Mouse (Mus musculus): ENCODE measurements around the gene Tm6sf2. TPM values are rescaled to one million over a fixed set of nuclear protein-coding genes. Genes with fewer than 3 reads are reported as not detected.

Gene Tm6sf2
- polyA plus RNA-seq, 1 experiment = 7.3 TPM

DNA sequence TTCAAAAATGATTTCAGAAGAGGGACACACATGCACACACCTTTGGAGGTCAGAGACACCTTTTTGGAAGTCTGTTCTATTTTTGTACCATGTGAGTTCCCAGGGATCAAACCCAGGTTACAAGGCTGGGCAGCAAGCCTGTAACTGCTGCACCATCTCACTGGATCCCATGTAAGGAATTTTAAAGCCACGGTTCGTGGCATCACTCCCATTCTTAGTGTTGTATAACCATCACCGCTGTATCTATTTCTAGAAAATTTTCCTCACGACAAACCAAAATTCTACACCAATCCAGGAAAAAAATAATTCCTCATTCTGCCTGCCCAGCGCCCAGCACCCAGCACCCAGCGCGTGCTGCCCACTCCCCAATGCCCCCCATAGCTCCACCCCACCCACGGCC lies 26.6 kb downstream of the Tm6sf2 start:
- H3K27ac ChIP-seq (ENCODE audit: insufficient read depth, low read length) = no peak overlapping the region
- WGBS = 80% methylated on average over 8 of the region's 8 CpGs
- no peak for TF ChIP-seq POLR2A (IDR thresholded peaks at IDR 0.05; ENCODE audit: borderline replicate concordance, insufficient read depth, low read length)
- no peak for TF ChIP-seq CTCF (IDR thresholded peaks at IDR 0.05; ENCODE audit: borderline replicate concordance, insufficient read depth, low read depth, low read length)
- H3K4me3 ChIP-seq (replicated peaks; ENCODE audit: insufficient read depth, low read depth, low read length) = no peak overlapping the region
- H3K4me1 ChIP-seq (ENCODE audit: control insufficient read depth, insufficient read depth, low read length) = no peaks in the 10 kb centered on the region
- DNase-seq = no peak
- no peaks in the 10 kb centered on the region for H3K27me3 ChIP-seq (ENCODE audit: control insufficient read depth, insufficient read depth, low read length)

DNA sequence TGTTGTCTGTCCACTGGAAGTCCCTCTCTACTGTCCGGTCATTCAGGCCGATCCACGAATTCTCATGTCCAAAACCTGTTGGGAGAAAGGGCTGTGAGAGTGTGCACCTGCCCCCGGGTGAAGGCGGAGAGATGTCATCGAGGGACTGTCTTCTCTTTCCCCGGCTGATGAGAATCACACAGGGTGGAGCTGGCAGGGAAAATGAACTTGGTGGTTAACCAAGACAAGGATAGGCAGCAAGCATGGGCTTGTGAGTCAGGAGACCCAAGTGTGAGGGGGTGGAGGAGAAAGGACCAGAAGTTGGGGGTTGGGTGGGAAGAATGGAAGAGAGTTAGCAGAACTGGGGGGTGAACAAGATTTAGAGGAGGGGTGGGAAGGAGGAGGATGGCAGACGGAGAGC lies 27.5 kb downstream of the Tm6sf2 start:
- Histone ChIP-seq H3K4me1 (ENCODE audit: control insufficient read depth, insufficient read depth, low read length) (no peaks in the 10 kb centered on the region; the same call in 1 of the 2 replicates), H3K27me3 (ENCODE audit: control insufficient read depth, insufficient read depth, low read length) (no peaks in the 10 kb centered on the region), H3K27ac (ENCODE audit: insufficient read depth, low read length) (no peak overlapping the region), H3K4me3 (replicated peaks; ENCODE audit: insufficient read depth, low read depth, low read length) (no peak overlapping the region)
- no peak for DNase-seq
- no peak for TF ChIP-seq CTCF (IDR thresholded peaks at IDR 0.05; ENCODE audit: borderline replicate concordance, insufficient read depth, low read depth, low read length)
- no peak for TF ChIP-seq POLR2A (IDR thresholded peaks at IDR 0.05; ENCODE audit: borderline replicate concordance, insufficient read depth, low read length)
- 86% methylated on average over 8 of the region's 8 CpGs for WGBS

DNA sequence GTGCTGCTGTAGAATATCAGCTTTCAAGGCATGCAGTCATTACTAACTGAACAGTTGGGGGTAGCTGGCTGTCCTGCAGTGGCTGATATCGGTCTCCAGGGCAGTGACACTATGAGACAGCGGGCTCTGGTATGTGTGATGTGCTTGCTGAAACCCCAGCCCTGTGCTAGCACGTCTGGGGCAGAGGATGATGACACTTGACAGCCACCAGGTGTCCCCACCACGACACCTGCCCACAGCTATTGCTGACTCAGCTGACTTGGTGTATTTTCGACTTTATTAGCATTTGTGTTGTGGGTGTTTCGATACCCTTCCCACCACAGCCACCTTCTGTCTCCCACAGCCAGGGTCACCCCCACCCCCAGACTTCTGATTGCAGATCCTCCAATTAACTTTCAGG lies 31.8 kb downstream of the Tm6sf2 start:
- Histone ChIP-seq H3K27ac (ENCODE audit: insufficient read depth, low read length) (no peak overlapping the region), H3K4me1 (ENCODE audit: control insufficient read depth, insufficient read depth, low read length) (no peaks in the 10 kb centered on the region; the same call in 1 of the 2 replicates), H3K4me3 (replicated peaks; ENCODE audit: insufficient read depth, low read depth, low read length) (no peak overlapping the region), H3K27me3 (ENCODE audit: control insufficient read depth, insufficient read depth, low read length) (no peaks in the 10 kb centered on the region)
- peak; percentile 41 to 56 for DNase-seq
- WGBS = 9% methylated on average over 6 of the region's 6 CpGs
- TF ChIP-seq POLR2A (IDR thresholded peaks at IDR 0.05; ENCODE audit: borderline replicate concordance, insufficient read depth, low read length) (no peak), CTCF (IDR thresholded peaks at IDR 0.05; ENCODE audit: borderline replicate concordance, insufficient read depth, low read depth, low read length) (peak; percentile 90)

DNA sequence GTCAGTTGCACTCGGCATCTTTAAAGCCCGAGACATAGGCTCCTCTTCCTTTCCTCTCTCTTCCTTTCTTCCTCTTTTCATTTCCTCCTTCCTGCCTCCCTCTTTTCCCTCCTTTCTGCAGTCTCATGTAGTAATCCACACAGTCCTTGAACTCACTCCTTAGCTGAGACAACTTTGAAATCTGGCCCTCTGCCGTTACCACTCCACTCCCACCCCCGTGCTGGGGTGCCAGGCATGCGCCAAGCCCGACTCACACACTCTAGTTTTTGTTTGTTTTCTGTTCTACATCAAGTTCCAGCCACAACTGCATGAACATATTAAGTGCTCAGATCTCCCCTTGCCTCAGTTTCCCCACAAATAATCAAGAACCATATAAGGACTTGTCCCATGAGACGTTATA lies 32.2 kb downstream of the Tm6sf2 start:
- 70% methylated on average over 7 of the region's 7 CpGs for WGBS
- Histone ChIP-seq H3K4me3 (replicated peaks; ENCODE audit: insufficient read depth, low read depth, low read length) (no peak overlapping the region), H3K27me3 (ENCODE audit: control insufficient read depth, insufficient read depth, low read length) (no peaks in the 10 kb centered on the region), H3K27ac (ENCODE audit: insufficient read depth, low read length) (no peak overlapping the region), H3K4me1 (ENCODE audit: control insufficient read depth, insufficient read depth, low read length) (no peaks in the 10 kb centered on the region; the same call in 1 of the 2 replicates)
- DNase-seq = no peak
- no peak for TF ChIP-seq POLR2A (IDR thresholded peaks at IDR 0.05; ENCODE audit: borderline replicate concordance, insufficient read depth, low read length)
- TF ChIP-seq CTCF (IDR thresholded peaks at IDR 0.05; ENCODE audit: borderline replicate concordance, insufficient read depth, low read depth, low read length) = no peak

DNA sequence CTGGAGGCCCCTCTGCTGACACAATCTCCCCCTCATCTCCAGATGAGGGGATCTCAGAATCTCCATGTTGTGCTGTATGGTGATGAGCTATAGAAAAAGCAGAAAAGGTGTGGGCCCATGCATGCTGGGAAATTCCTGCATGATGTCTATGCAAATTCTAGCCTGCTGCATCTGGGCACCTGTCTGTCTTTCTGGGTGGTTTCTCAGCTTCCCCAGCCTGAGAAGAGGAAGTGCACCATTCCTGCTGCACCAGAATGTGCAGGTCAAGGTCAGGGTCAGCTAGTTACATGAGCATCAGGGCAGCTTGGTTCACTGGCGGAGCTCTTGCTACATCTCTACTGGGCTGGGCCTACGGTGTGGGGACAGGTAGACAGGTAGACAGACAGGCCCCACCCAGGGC lies 37.7 kb downstream of the Tm6sf2 start:
- TF ChIP-seq POLR2A (IDR thresholded peaks at IDR 0.05; ENCODE audit: borderline replicate concordance, insufficient read depth, low read length) = no peak
- no peak for TF ChIP-seq CTCF (IDR thresholded peaks at IDR 0.05; ENCODE audit: borderline replicate concordance, insufficient read depth, low read depth, low read length)
- 0 out of 2 replicates have a peak, but pooled peaks cover 4% of the 10 kb centered on the region for H3K4me1 ChIP-seq (ENCODE audit: control insufficient read depth, insufficient read depth, low read length)
- no peaks in the 10 kb centered on the region for H3K27me3 ChIP-seq (ENCODE audit: control insufficient read depth, insufficient read depth, low read length)
- DNase-seq = no peak
- 98% methylated on average over 2 of the region's 2 CpGs for WGBS
- no peak overlapping the region for H3K27ac ChIP-seq (ENCODE audit: insufficient read depth, low read length)
- no peak overlapping the region for H3K4me3 ChIP-seq (replicated peaks; ENCODE audit: insufficient read depth, low read depth, low read length)

DNA sequence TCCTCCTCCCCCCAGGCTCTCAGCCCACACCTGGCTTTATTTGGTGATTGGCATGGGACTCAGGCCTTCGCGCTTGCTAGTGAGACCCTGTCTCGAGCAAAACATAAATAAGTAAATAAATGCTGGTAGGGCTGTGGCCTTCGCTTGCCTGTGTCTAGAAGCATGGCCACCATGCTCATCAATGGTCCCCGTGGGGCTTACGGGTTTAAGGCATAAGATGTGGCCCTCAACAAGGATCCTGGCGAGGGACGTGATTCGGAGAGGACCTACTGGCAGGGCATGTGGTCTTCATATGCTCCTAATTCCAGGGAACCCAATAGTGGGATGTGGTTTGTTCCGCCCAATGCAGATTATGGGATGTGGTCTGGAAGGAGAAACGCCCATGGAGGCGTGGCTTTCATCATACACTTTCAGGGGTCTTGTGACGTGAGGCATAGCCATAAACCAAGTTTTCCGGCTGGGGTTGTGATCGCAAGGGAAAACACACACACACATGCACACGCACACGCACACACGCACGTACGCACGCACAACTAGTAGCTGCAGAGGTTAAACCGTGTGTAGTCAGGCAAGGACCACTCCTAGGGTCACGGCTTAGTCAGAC lies 38.6 kb downstream of the Tm6sf2 start:
- H3K4me1 ChIP-seq (ENCODE audit: control insufficient read depth, insufficient read depth, low read length) = 0 out of 2 replicates have a peak, but pooled peaks cover 4% of the 10 kb centered on the region
- H3K27me3 ChIP-seq (ENCODE audit: control insufficient read depth, insufficient read depth, low read length) = no peaks in the 10 kb centered on the region
- WGBS = 78% methylated on average over 23 of the region's 23 CpGs
- no peak for TF ChIP-seq CTCF (IDR thresholded peaks at IDR 0.05; ENCODE audit: borderline replicate concordance, insufficient read depth, low read depth, low read length)
- TF ChIP-seq POLR2A (IDR thresholded peaks at IDR 0.05; ENCODE audit: borderline replicate concordance, insufficient read depth, low read length) = no peak
- H3K4me3 ChIP-seq (replicated peaks; ENCODE audit: insufficient read depth, low read depth, low read length) = no peak overlapping the region
- no peak for DNase-seq
- no peak overlapping the region for H3K27ac ChIP-seq (ENCODE audit: insufficient read depth, low read length)

DNA sequence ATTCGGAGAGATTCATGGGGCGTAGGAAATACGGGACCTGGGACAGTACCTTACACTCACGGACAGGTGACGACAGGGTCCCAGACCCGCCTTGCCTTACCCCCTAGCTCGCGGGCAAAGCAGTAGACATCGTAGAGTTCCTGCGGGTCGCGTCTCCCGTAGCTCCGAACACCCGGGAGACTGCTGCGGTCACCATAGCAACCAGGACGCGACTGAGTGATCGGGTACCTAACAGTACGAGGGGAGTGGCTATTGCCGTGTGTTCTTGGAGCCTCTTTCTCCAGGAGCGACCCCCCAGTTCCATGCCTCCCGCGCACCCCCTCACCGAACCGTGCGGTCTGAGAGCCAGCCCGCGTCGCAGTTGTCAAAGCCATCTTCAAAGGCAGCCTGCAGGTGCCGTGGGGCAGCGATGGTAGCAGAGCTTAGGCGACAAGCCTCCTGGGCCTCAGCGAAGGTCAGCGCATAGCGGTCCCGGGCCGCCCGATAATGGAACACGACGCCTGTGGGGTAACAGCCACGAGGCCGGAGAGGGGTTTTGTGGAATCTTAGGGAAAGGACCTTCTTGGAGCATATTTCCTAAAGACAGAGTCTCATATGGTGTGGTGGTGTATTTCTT lies 39.8 kb downstream of the Tm6sf2 start:
- Histone ChIP-seq H3K4me3 (replicated peaks; ENCODE audit: insufficient read depth, low read depth, low read length) (no peak overlapping the region), H3K4me1 (ENCODE audit: control insufficient read depth, insufficient read depth, low read length) (0 out of 2 replicates have a peak, but pooled peaks cover 4% of the 10 kb centered on the region), H3K27ac (ENCODE audit: insufficient read depth, low read length) (no peak overlapping the region), H3K27me3 (ENCODE audit: control insufficient read depth, insufficient read depth, low read length) (no peaks in the 10 kb centered on the region)
- TF ChIP-seq POLR2A (IDR thresholded peaks at IDR 0.05; ENCODE audit: borderline replicate concordance, insufficient read depth, low read length) = no peak
- 39% methylated on average over 43 of the region's 43 CpGs for WGBS
- DNase-seq = no peak

DNA sequence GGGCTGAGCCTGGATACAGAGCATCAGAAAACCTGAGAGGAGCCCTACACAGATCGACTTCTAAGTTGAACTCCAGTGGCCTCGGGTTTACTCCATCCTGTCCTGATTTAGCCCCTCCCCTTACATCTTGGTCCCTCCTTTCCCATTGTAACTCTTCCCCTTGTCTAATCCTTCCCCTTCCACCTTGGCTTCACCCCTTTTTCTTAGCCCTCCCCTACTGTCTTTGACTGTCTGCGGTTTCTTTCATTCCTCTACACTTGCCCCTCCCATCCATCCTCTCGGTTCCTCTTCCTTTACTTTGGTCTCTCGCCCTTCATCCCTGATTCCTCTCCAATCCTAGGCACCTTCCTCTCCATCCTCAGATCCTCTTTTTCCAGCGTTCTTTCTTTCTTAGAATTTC lies 41.8 kb downstream of the Tm6sf2 start:
- Histone ChIP-seq H3K4me1 (ENCODE audit: control insufficient read depth, insufficient read depth, low read length) (peaks cover 10% of the 10 kb centered on the region; the same call in 1 of the 2 replicates), H3K27ac (ENCODE audit: insufficient read depth, low read length) (no peak overlapping the region), H3K4me3 (replicated peaks; ENCODE audit: insufficient read depth, low read depth, low read length) (no peak overlapping the region), H3K27me3 (ENCODE audit: control insufficient read depth, insufficient read depth, low read length) (no peaks in the 10 kb centered on the region)
- WGBS = 30% methylated on average over 6 of the region's 6 CpGs
- TF ChIP-seq CTCF (IDR thresholded peaks at IDR 0.05; ENCODE audit: borderline replicate concordance, insufficient read depth, low read depth, low read length) (no peak), POLR2A (IDR thresholded peaks at IDR 0.05; ENCODE audit: borderline replicate concordance, insufficient read depth, low read length) (no peak)
- no peak for DNase-seq
